Mouse (Mus musculus) retina, embryonic 14.5 days (tissue): Measurements from ENCODE around the gene Vmn1r199.
A peak's percentile ranks its signal among the peaks of the same experiment; 100 is the strongest.
"Not testable (repeated sequence)": the region's sequence is repeated elsewhere in the genome, so short reads cannot be mapped to it uniquely, and the experiment has no call there.

Experiments
- DNase-seq: peaks from one replicate; pipeline ENCODE4 v3.0.0-alpha.2; 2015; ENCODE audit warnings: low spot score

The Vmn1r199 gene

GRCm38 (mm10) chr13:22379518-22379917 is at the start of gene Vmn1r199:
Vmn1r199 (plus strand) TSS chr13:22379818.
- DNase-seq: no peak

DNA sequence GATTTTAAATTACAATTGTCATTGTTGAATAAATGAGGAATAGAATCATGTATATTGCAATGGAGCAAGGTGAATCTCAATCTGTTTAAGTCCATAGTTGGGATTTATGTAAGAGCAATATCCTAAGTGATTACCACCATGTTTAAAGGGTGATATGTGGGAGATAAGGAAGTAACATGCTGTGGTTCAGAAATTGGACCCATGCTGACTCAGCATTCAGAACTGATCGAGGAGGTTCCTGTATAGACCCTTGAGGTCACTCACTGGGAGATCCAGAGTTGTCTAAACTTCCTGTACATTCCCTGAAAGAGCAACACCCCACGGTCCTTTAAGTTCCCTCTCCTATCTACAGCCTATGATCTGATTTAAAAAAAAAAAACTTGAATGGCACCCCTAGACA is 46.3 kb upstream of the Vmn1r199 start:
- no peak for DNase-seq

GRCm38 (mm10) chr13:22335565-22335964 is 44.1 kb upstream of the Vmn1r199 start:
- DNase-seq: no peak

- no peak for DNase-seq
These were observed 29.6 kb upstream of the Vmn1r199 start, which contains the start of gene Vmn1r198 for GRCm38 (mm10) chr13:22350064-22350463. Vmn1r198 (plus strand) TSS chr13:22350364.

- no peak for DNase-seq
These were observed 28.8 kb upstream of the Vmn1r199 start for GRCm38 (mm10) chr13:22350813-22351212.

DNA sequence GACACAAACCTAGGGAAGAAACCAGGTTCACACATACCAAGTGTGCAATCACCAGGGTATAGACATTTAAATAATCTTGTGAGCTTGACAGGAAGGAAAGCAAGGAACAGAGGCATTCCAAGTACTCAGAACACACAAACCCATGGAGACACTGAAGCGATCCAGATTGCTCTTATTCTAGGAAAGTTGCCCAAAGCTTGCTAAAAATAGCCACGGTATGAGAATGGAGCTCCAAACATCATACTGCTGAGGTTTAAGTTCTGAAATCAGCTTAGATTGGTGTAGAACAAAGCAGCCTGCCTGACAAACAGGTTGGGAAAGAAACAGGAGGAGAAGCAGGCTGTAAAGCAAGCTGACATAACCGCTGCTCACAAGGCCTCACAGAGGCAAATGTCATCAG is 1.5 kb downstream of the Vmn1r199 start:
- DNase-seq: not testable (repeated sequence)

DNA sequence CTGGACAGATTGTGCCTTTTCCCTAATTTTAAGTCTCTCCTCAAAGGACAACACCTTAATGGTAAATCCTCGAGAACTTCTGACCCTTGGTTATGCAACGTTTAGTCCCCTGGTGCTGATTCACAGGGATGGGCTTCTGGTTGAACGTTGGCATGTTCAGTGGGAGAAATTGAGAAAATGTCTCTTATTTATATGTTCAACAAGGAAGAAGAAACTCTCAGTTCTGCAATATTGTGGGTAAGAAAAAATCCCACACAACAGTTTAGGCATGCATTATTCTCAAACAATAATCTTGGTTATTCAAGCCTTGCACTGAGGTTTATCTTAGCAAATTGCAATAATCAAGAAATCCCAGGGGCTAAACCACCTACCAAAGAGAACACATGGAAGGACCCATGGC is 3.8 kb downstream of the Vmn1r199 start:
- DNase-seq: no peak

- no peak for DNase-seq
These were observed 7.4 kb downstream of the Vmn1r199 start for GRCm38 (mm10) chr13:22387050-22387449.

GRCm38 (mm10) chr13:22390073-22390472 is 10.5 kb downstream of the Vmn1r199 start, which contains the start of gene Vmn1r200:
Vmn1r200 (plus strand) TSS chr13:22390373.
- peak; percentile 2 for DNase-seq

GRCm38 (mm10) chr13:22402978-22403377 is 23.4 kb downstream of the Vmn1r199 start:
- DNase-seq: no peak
